Mouse (Mus musculus) stomach, embryonic 15.5 days (tissue): ENCODE measurements around the gene Cherp. TPM values are rescaled to one million over a fixed set of nuclear protein-coding genes. Genes with fewer than 3 reads are reported as not detected.
A peak's percentile ranks its signal among the peaks of the same experiment; 100 is the strongest.

Experiments used
- ATAC-seq: fragments of 200-750 bp; cut with Nextera tagmentation; 2 replicates; pipeline ENCODE4 v1.8.0; 2017; ENCODE audit warnings: low read depth, moderate number of reproducible peaks, moderate TSS enrichment; ENCODE audit not compliant: insufficient read depth, low FRiP score
- H3K27ac ChIP-seq: fragments of 300-500 bp; sonication (generic); 2 replicates; pipeline ENCODE4 v1.5.1; 2015; ENCODE audit warnings: mild to moderate bottlenecking, inconsistent platforms
- H3K27me3 ChIP-seq: fragments of 300-500 bp; sonication (generic); replicated peaks from 2 replicates; pipeline ENCODE4 v1.6.1; 2015; ENCODE audit warnings: inconsistent platforms
- H3K36me3 ChIP-seq: fragments of 300-500 bp; sonication (generic); 2 replicates; pipeline ENCODE4 v1.6.1; 2015; ENCODE audit warnings: inconsistent platforms
- H3K4me1 ChIP-seq: fragments of 300-500 bp; sonication (generic); 2 replicates; pipeline ENCODE4 v1.6.1; 2015; ENCODE audit warnings: inconsistent platforms
- H3K4me2 ChIP-seq: fragments of 300-500 bp; sonication (generic); 2 replicates; pipeline ENCODE4 v1.6.1; 2015; ENCODE audit warnings: mild to moderate bottlenecking, inconsistent platforms
- H3K4me3 ChIP-seq: fragments of 300-500 bp; sonication (generic); replicated peaks from 2 replicates; pipeline ENCODE4 v1.5.1; 2015; ENCODE audit warnings: inconsistent platforms
- H3K9ac ChIP-seq: fragments of 300-500 bp; sonication (generic); 2 replicates; pipeline ENCODE4 v1.6.1; 2015; ENCODE audit warnings: inconsistent platforms
- H3K9me3 ChIP-seq: fragments of 300-500 bp; sonication (generic); 2 replicates; pipeline ENCODE4 v1.6.1; 2016; ENCODE audit warnings: inconsistent platforms
- WGBS: fragments of 180-500 bp; shearing (Covaris S2); methylation state at CpG from one replicate; pipeline ENCODE4 v1.1.7; 2015; 5-methylcytosine and 5-hydroxymethylcytosine counted together
- polyA plus RNA-seq: library from polyadenylated mRNA; unstranded; fragments of >200 nt; fragmentation: Nextera tagmentation; extraction: Ambion mirVana; gene quantifications from 2 replicates; pipeline ENCODE4 v1.2.1, GENCODE M21; 2015

Cherp gene
- polyA plus RNA-seq, 1 experiment from 2014 or later = 45.1 TPM

DNA sequence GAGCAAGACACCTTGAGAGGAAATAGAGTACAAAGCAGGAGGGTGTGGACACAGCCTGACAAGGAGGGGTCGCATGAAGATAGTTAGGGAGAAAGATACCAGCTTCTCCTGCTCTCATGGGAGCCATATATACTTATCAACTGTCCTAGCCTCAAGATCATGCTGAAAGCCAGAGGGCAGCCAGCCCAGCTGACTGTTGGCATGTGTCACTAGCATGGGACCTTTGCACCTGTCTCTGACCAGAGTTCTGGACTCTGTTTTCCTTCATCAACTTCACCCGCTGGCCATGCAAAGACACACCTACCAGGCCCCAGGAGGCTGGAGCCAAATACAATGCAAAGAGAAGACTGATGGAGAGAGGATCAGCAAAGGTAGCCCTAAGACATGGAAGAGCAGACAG is 5.8 kb downstream of the Cherp start:
- no peak for ATAC-seq
- Histone ChIP-seq H3K9me3 (no peaks in the 10 kb centered on the region), H3K4me2 (no peak overlapping the region), H3K36me3 (peaks cover 81% of the 10 kb centered on the region), H3K9ac (no peak overlapping the region), H3K4me3 (no peak overlapping the region), H3K4me1 (peaks cover 10% of the 10 kb centered on the region), H3K27ac (no peak overlapping the region), H3K27me3 (no peaks in the 10 kb centered on the region)
- WGBS = 91% methylated on average over 2 of the region's 2 CpGs

DNA sequence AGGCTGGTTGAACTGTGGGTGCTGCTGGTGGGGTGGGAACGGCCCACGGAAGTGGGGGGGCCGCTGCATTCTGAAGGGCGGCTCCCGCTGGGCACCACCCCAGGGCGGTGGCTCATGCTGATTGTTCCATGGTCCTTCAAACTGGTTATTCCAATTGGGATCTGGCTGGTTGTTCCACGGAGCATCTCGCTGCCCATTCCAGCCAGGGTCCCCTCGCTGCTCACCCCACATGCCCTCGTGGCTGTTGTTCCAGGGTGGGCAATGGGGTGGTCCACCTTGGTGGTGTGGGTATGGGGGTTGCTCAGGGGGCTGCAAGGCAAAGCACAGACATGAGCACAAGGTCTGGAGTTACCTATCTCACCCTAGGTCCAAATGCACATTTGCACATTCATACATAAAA is 10.8 kb downstream of the Cherp start:
- ATAC-seq = no peak
- Histone ChIP-seq H3K9ac (no peak overlapping the region), H3K9me3 (no peaks in the 10 kb centered on the region), H3K4me2 (no peak overlapping the region), H3K27ac (no peak overlapping the region), H3K27me3 (no peaks in the 10 kb centered on the region), H3K4me3 (no peak overlapping the region), H3K36me3 (peaks cover 93% of the 10 kb centered on the region), H3K4me1 (no peaks in the 10 kb centered on the region)
- WGBS = 96% methylated on average over 10 of the region's 10 CpGs

DNA sequence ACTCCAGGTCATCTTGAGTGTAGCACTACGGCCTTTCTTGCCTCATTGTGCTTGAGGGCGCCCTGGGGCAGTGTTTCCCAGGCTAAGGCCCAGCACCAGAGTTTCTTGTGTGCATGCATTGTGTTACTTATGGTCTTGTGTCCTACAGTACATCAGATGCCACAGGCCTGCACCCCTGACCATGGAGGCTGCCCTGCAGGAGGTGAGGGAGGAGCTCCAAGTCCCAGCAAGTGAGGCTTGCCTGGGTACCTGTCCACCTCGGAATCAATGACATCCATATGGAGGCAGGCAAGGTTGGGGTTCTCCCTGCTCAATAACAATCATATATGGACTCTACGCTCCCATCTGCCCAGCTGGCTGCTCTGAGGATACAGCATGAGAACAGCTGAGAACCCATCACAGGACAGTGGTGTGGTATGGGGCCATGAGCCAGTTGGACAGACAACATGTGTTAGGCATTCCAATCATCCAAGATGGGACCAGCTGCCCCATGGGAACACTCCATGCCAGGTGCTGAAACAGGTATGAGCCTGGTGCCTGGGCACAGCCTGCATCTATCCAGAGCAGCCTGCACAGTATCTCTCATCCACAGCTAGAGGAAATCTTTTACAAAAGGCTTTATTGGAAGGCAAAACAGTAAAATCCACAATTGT is 15.0 kb downstream of the Cherp start:
- no peaks in the 10 kb centered on the region for H3K27me3 ChIP-seq
- peaks cover 62% of the 10 kb centered on the region for H3K36me3 ChIP-seq
- no peak overlapping the region for H3K27ac ChIP-seq
- H3K9ac ChIP-seq = no peak overlapping the region
- 89% methylated on average over 4 of the region's 4 CpGs for WGBS
- no peak overlapping the region for H3K4me3 ChIP-seq
- H3K4me2 ChIP-seq = no peak overlapping the region
- ATAC-seq = no peak
- H3K9me3 ChIP-seq = no peaks in the 10 kb centered on the region
- H3K4me1 ChIP-seq = no peaks in the 10 kb centered on the region

DNA sequence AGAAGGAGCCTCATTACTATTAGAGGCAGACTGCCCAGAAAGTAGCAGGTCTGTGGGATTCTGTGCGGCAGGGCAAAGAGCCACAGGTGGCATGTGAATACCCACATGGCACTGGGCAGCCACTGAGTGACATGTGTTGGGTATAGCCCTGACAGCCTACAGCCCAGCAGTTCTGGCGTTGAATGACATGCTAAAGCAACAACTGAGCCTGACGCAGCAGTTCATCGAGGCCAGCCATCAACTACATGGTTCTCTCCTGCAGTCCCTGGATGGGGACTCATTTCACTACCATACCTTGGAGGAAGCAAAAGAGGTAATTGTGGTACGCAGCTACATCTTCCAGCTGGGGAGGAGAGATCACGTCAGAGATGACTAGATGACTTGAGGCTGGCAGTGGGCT is 16.6 kb downstream of the Cherp start:
- no peak overlapping the region for H3K4me2 ChIP-seq
- no peak overlapping the region for H3K27ac ChIP-seq
- H3K4me3 ChIP-seq = no peak overlapping the region
- 82% methylated on average over 6 of the region's 6 CpGs for WGBS
- no peak for ATAC-seq
- no peaks in the 10 kb centered on the region for H3K9me3 ChIP-seq
- no peaks in the 10 kb centered on the region for H3K27me3 ChIP-seq
- peaks cover 58% of the 10 kb centered on the region for H3K36me3 ChIP-seq
- no peak overlapping the region for H3K9ac ChIP-seq
- no peaks in the 10 kb centered on the region for H3K4me1 ChIP-seq

DNA sequence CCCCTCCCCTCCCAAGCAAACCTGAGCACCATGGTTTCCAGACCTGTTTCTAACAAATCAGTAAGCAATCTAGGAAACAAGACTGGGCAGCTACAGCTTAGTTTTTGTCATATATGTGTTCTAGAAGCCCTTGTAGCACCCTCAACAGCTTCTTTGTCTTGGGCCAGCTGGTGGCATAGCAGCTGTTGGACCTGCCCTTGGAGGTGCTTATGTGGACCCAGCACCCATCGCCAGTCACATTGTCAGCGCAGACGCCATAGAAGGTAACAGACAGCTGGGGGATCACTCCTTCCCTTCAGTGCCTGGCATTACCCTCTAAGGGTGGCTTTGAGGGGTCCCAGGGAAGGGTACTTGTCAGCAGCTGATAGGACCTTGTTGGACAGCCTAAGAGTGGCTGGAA is 17.2 kb downstream of the Cherp start:
- H3K36me3 ChIP-seq = peaks cover 56% of the 10 kb centered on the region
- 91% methylated on average over 3 of the region's 3 CpGs for whole genome bisulfite sequencing
- no peaks in the 10 kb centered on the region for H3K9me3 ChIP-seq
- no peak overlapping the region for H3K27ac ChIP-seq
- H3K4me1 ChIP-seq = no peaks in the 10 kb centered on the region
- no peak overlapping the region for H3K4me3 ChIP-seq
- no peak overlapping the region for H3K9ac ChIP-seq
- H3K4me2 ChIP-seq = no peak overlapping the region
- no peaks in the 10 kb centered on the region for H3K27me3 ChIP-seq
- no peak for ATAC-seq

DNA sequence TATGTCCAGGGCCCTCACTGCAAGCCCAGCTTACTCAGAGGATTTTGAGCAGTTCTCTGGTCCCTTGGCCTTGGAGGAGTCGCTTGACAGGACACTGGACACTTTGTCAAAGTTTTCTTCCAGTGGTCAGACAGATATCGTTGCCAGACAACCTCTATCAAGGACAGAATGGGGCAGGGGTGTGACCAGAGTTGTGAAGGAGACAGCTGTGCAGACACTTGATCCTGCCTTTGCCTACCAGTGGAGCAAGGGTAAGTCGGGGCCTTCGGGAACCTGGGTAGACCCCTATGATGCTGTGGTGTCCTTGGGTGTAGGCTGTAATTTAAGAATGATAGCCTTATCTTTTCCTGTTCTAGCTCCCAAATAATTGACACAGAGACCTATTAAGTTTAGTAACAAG is 19.7 kb downstream of the Cherp start:
- no peak for ATAC-seq
- no peak overlapping the region for H3K4me3 ChIP-seq
- H3K27me3 ChIP-seq = no peaks in the 10 kb centered on the region
- no peak overlapping the region for H3K4me2 ChIP-seq
- H3K9me3 ChIP-seq = no peaks in the 10 kb centered on the region
- H3K36me3 ChIP-seq = peaks cover 33% of the 10 kb centered on the region
- no peak overlapping the region for H3K9ac ChIP-seq
- 82% methylated on average over 4 of the region's 4 CpGs for whole genome bisulfite sequencing
- no peaks in the 10 kb centered on the region for H3K4me1 ChIP-seq
- H3K27ac ChIP-seq = no peak overlapping the region

DNA sequence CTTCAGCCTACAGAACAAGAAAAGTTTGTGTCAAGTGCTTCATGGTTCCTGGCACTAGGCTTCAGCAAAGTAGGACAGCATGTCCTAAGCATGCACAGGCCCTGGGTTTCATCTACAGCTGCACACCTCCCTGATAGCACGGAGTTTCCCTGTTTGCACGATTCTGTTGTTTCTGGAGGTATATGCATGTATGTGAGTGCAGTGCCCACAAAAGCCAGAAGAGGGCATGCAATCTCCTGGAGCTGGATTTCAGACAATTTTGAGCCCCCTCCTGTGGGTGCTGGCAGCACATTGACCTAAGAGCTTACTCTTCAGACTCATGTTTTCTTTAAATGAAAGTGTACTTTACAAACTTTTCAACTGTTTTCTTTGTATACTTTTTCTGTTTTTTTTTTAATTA is 21.1 kb downstream of the Cherp start:
- Histone ChIP-seq H3K36me3 (peaks cover 31% of the 10 kb centered on the region), H3K4me2 (no peak overlapping the region), H3K4me1 (no peaks in the 10 kb centered on the region), H3K9ac (no peak overlapping the region), H3K9me3 (no peaks in the 10 kb centered on the region), H3K27ac (no peak overlapping the region), H3K27me3 (no peaks in the 10 kb centered on the region), H3K4me3 (no peak overlapping the region)
- no peak for ATAC-seq
- 91% methylated on average over 2 of the region's 2 CpGs for WGBS

DNA sequence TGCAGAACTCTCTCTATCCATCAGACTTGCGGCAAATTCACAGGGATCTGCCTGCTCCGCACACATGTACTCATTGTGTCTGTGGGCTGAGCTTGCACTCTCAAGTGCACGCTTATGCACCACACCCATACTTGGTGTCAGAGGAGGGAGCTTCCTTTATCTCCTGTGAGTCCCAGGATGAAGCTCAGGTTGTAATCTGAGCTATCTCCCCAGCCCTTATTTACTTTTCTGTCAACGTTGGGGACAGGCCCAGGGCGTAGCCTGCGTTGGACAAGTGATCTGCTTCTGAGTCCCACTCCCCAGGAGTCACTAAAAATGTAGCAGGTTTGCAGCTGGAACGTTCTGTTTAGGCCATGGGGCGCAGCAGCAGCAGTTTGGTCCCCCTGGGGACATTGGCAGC is 23.5 kb downstream of the Cherp start:
- 66% methylated on average over 8 of the region's 8 CpGs for WGBS
- H3K4me1 ChIP-seq = no peaks in the 10 kb centered on the region
- no peak overlapping the region for H3K9ac ChIP-seq
- H3K9me3 ChIP-seq = no peaks in the 10 kb centered on the region
- no peak overlapping the region for H3K27ac ChIP-seq
- no peak overlapping the region for H3K4me2 ChIP-seq
- H3K27me3 ChIP-seq = no peaks in the 10 kb centered on the region
- H3K36me3 ChIP-seq = peaks cover 24% of the 10 kb centered on the region
- ATAC-seq = no peak
- H3K4me3 ChIP-seq = no peak overlapping the region

DNA sequence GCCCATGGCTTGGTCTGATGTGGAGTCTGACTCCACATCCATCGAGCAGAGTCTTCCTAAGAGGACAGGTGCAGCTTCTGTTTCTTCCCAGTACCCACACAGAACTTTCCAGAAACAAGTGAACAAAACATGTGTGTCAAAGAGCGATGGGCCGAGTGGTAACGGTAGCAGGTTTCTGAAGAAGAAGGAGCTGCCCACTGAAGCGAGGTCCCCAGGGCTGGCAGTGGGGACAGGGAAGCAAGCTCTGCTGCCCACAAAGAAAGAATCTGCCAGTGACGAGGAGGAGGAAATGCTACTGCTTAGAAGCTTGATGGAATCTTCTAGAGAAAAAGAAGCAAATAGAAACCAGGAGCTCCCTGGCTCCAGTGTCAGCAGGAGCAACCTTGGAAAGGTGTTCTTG is 30.0 kb downstream of the Cherp start:
- no peak for ATAC-seq
- H3K4me3 ChIP-seq = no peak overlapping the region
- no peaks in the 10 kb centered on the region for H3K27me3 ChIP-seq
- H3K27ac ChIP-seq = no peak overlapping the region
- no peak overlapping the region for H3K9ac ChIP-seq
- H3K4me1 ChIP-seq = 0 out of 2 replicates have a peak, but pooled peaks cover 10% of the 10 kb centered on the region
- no peak overlapping the region for H3K4me2 ChIP-seq
- H3K9me3 ChIP-seq = no peaks in the 10 kb centered on the region
- WGBS = 91% methylated on average over 6 of the region's 6 CpGs
- peaks cover 7% of the 10 kb centered on the region for H3K36me3 ChIP-seq

DNA sequence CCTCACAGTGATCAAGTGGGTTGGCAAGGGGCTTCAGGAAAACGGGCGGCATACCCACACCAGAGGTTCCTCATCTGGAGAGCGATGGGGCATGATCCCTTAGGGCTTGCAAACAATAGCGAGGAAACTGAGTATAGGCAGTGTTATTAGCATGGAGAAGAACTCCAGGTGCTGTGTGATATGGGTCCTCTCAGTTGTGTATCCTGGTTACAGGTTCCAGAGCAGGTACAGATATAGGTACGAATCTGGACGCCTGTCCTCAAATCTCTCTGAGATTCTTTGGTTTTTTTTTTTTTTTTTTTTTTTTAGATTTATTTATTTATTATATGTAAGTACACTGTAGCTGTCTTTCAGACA is 31.1 kb downstream of the Cherp start:
- Histone ChIP-seq H3K4me1 (0 out of 2 replicates have a peak, but pooled peaks cover 10% of the 10 kb centered on the region), H3K4me2 (peak overlapping the region; percentile 90), H3K27ac (no peak overlapping the region), H3K9me3 (no peaks in the 10 kb centered on the region), H3K36me3 (no peaks in the 10 kb centered on the region; the same call in 1 of the 2 replicates), H3K9ac (0 out of 2 replicates have a peak overlapping the region, but pooled peaks have one; percentile 33), H3K27me3 (no peaks in the 10 kb centered on the region), H3K4me3 (peak overlapping the region; percentile 52)
- peak; percentile 29; the same call in 1 of the 2 replicates for ATAC-seq
- 34% methylated on average over 6 of the region's 6 CpGs for WGBS

DNA sequence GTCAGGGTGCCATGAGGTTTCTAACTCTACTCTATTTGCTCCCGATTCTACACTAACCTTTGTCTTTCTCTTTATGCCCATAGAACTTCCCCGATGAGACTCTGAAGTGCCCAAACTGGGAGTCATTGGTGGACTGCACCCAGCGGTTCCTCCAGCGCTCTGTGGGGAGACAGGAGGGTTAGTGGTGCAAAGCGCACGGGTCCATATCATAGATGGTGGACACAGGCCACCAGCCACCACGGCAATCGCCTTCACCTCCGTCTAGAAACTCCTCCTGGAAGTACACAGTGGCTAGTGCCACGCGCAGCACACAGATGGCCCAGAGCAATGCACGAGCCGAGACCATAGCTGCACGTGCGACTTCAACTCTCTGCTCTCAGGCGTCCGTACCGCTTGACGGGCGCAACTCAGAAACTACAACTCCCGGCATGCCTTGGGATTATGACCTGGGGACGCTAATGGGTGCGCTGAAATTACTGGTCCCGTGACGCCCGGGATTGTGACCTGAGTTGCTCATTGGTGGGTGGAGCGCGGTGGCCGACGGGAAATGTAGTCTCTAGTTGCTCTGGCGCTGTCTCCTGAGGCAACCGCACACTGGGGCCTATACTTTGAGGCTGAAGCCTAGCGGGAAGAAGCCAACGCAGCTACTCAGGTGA is 31.6 kb downstream of the Cherp start, which contains the start of the genes Calr3 and 1700030K09Rik:
TSS of gene Calr3 (minus strand) at position 533 of the 656 bp plus-strand sequence.
TSS of gene 1700030K09Rik (plus strand) at position 543 of the 656 bp plus-strand sequence.
- Histone ChIP-seq H3K27me3 (no peaks in the 10 kb centered on the region), H3K4me1 (0 out of 2 replicates have a peak, but pooled peaks cover 10% of the 10 kb centered on the region), H3K4me2 (peak within 1 kb of the TSS; percentile 90), H3K9me3 (no peaks in the 10 kb centered on the region), H3K27ac (no peak within 1 kb of the TSS), H3K4me3 (peak within 1 kb of the TSS; percentile 52), H3K36me3 (no peaks in the 10 kb centered on the region; the same call in 1 of the 2 replicates), H3K9ac (peak within 1 kb of the TSS; percentile 33; the same call in 1 of the 2 replicates)
- 4% methylated on average over 34 of the region's 34 CpGs for WGBS
- peak; percentile 99 for ATAC-seq

DNA sequence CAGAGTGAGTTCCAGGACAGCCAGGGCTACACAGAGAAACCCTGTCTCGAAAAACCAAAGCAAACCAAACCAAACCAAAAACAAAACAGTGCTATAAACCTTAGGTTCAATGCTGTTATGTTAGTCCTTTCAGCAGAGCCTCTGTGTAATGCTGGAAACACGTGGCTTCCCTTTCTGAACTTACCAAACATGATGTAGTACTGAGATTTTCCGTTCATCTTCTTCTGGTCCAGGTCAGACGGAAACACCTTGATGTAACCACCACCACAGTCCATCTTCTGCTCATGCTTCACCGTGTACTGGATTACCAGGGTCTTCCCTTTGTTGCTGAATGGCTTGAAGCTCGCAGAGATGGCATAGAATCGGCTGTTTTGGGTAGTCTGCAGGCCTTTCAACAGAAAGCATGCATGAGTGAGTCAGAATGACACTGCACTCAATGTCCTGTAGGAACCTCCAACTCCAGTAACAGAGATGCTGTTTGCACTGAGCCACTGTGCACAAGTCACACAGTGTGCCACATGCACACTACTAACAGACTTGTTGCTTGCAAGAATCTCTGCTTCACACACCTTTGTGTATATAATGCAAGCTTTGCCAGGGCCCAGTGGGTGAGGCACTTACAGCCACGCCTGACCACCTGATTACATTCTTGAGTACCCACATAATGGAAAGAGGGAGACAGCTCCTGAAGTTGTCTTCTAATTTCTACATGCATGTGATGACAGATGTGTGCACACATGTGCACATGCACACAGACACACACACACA is 36.6 kb downstream of the Cherp start:
- no peaks in the 10 kb centered on the region for H3K27me3 ChIP-seq
- H3K4me1 ChIP-seq = 0 out of 2 replicates have a peak, but pooled peaks cover 4% of the 10 kb centered on the region
- H3K9me3 ChIP-seq = no peaks in the 10 kb centered on the region
- H3K36me3 ChIP-seq = no peaks in the 10 kb centered on the region
- no peak overlapping the region for H3K9ac ChIP-seq
- ATAC-seq = peak; percentile 48; the same call in 1 of the 2 replicates
- H3K4me3 ChIP-seq = no peak overlapping the region
- H3K4me2 ChIP-seq = no peak overlapping the region
- peak overlapping the region; percentile 1; the same call in 1 of the 2 replicates for H3K27ac ChIP-seq
- 71% methylated on average over 8 of the region's 8 CpGs for WGBS
